Mouse (Mus musculus): ENCODE data around the gene Kit.

DNA sequence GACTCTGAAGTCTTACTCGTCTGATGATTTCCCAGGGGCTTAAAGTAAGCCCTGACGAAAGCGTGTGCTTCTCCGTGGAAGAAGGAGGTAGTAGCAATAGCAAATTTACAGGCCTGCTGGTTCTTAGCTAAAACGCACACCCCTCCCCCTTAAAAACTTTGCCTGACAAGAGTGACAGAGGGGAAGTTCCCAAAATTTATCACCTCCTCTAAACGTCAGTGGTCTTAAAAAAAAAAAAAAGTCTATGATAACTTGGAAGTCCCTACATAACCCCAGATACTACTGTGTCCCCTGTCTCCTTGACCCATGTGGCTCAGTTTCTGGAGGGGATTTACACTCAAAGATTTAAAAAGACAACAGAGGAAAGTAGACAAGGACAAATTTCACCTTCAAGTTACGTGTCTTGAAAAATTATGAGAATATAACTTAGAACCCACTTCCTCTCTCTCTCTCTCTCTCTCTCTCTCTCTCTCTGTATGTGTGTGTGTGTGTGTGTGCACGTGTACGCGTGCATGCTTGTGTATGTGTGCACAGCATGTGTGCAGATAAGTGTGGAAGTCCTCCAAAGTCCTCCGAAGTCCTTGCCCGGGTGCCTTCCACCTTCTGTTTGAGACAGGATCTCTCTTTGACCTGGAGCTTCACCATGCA is 120.6 kb downstream of the Kit start:
- TF ChIP-seq GATA2 (IDR thresholded peaks at IDR 0.05; ENCODE audit: borderline replicate concordance, low read depth, low read length) (no peak), CTCF (IDR thresholded peaks at IDR 0.05; ENCODE audit: low read depth, low read length) (no peak)
